Mouse (Mus musculus): ENCODE measurements around the gene Gltp.
A peak's percentile ranks its signal among the peaks of the same experiment; 100 is the strongest.

The Gltp gene

GRCm38 (mm10) chr5:114702403-114703392 lies 11.9 kb upstream of the Gltp start:
- DNase-seq (ENCODE audit: low read depth, low spot score) = no peak

- DNase-seq (ENCODE audit: low read depth, low spot score) = no peak
Observed at GRCm38 (mm10) chr5:114699015-114699414, 8.2 kb upstream of the Gltp start.

- DNase-seq (ENCODE audit: low read depth, low spot score) = peak; percentile 50
Observed at GRCm38 (mm10) chr5:114698044-114698746, 7.4 kb upstream of the Gltp start.

- DNase-seq (ENCODE audit: low read depth, low spot score) = no peak
Observed at GRCm38 (mm10) chr5:114696939-114697338, 6.2 kb upstream of the Gltp start.

- no peak for DNase-seq (ENCODE audit: low read depth, low spot score)
Observed at GRCm38 (mm10) chr5:114695775-114696174, 5.0 kb upstream of the Gltp start.

GRCm38 (mm10) chr5:114689700-114690366 lies 951 bp downstream of the Gltp start:
- DNase-seq (ENCODE audit: low read depth, low spot score) = no peak

- DNase-seq (ENCODE audit: low read depth, low spot score) = no peak
Observed at GRCm38 (mm10) chr5:114688703-114689102, 2.1 kb downstream of the Gltp start.

- no peak for DNase-seq (ENCODE audit: low read depth, low spot score)
Observed at GRCm38 (mm10) chr5:114687901-114688300, 2.9 kb downstream of the Gltp start.

- DNase-seq (ENCODE audit: low read depth, low spot score) = no peak
Observed at GRCm38 (mm10) chr5:114686726-114687210, 4.0 kb downstream of the Gltp start.

- no peak for DNase-seq (ENCODE audit: low read depth, low spot score)
Observed at GRCm38 (mm10) chr5:114685986-114686385, 4.8 kb downstream of the Gltp start.

- DNase-seq (ENCODE audit: low read depth, low spot score) = no peak
Observed at GRCm38 (mm10) chr5:114681717-114682116, 9.1 kb downstream of the Gltp start.

- DNase-seq (ENCODE audit: low read depth, low spot score) = no peak
Observed at GRCm38 (mm10) chr5:114680676-114681285, 10.0 kb downstream of the Gltp start.

- DNase-seq (ENCODE audit: low read depth, low spot score) = peak; percentile 41
Observed at GRCm38 (mm10) chr5:114679841-114680591, 10.8 kb downstream of the Gltp start.

GRCm38 (mm10) chr5:114674594-114674993 lies 16.2 kb downstream of the Gltp start:
- no peak for DNase-seq (ENCODE audit: low read depth, low spot score)

GRCm38 (mm10) chr5:114673114-114673513 lies 17.7 kb downstream of the Gltp start:
- DNase-seq (ENCODE audit: low read depth, low spot score) = no peak

- DNase-seq (ENCODE audit: low read depth, low spot score) = no peak
Observed at GRCm38 (mm10) chr5:114669014-114669413, 21.8 kb downstream of the Gltp start.

- DNase-seq (ENCODE audit: low read depth, low spot score) = peak; percentile 88
Observed at GRCm38 (mm10) chr5:114667228-114667856, 23.4 kb downstream of the Gltp start.

- no peak for DNase-seq (ENCODE audit: low read depth, low spot score)
Observed at GRCm38 (mm10) chr5:114666659-114667058, 24.1 kb downstream of the Gltp start.

- no peak for DNase-seq (ENCODE audit: low read depth, low spot score)
Observed at GRCm38 (mm10) chr5:114664750-114665149, 26.0 kb downstream of the Gltp start.

- no peak for DNase-seq (ENCODE audit: low read depth, low spot score)
Observed at GRCm38 (mm10) chr5:114664139-114664538, 26.6 kb downstream of the Gltp start.
